Mouse (Mus musculus): ENCODE results near the gene Nhlrc2.

DNA sequence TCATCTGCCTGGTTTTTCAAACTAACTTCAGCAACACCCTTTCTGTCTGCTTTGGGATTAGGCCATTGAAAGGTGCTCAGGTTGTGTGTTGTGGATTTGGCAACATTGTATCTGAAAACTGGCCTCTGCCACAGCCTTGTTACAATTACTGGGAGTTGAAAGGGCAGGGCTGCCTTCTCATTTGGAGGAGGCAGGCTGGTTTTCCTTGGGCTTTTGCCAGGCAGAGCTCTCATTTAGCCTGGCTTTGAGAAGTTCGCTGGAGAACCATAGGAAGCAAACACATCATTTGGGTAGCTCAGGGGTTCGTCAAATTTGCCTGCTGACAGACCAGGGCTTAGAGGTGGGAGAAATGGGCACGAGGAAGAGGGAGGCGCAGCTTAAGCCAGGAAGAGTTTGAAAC is 71.5 kb downstream of the Nhlrc2 start:
- TF ChIP-seq POLR2A (IDR thresholded peaks at IDR 0.05; ENCODE audit: borderline replicate concordance, extremely low read depth, insufficient read depth, insufficient read length, poor library complexity, severe bottlenecking) = no peak
- TF ChIP-seq CTCF (IDR thresholded peaks at IDR 0.05; ENCODE audit: borderline replicate concordance, extremely low read depth, insufficient read depth, insufficient read length) = no peak
